Comparison of ENCODE assay signal across 13 mouse cellular contexts in the genomic region with DNA sequence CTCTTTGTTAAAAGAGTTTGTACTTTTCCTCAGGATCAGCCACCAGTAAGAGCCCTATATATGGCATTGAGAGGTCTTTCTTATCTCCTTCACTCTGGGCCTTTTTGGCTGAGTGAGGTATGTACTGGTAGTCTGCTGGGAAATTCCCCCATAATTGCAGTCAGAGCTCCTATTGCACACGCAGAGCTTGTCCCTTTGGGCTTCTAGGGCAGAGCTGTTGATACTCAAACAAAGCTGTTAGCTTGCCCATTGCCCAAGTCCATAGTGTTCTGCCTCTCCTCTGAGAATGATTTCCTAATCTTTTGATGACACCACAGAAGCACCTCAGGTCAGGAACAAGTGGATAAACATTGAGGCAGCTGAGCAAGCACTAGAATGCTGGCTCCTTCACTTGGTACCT. TPM values are rescaled to one million over a fixed set of nuclear protein-coding genes. Genes with fewer than 3 reads are reported as not detected.
DNase-seq lines count a peak whose midpoint lies in the region; ATAC-seq and TF ChIP-seq lines count a peak whose summit lies in the region.
"Had no signal": no experiment of that assay in that cellular context is flagged by ENCODE, and none has a peak within 500 bp of the region (broad histone marks: within the 10 kb centered on the region; RNA-seq: fewer than 3 reads in every experiment).

No protein-coding gene starts in this region.

- no peaks in the 10 kb centered on the region for H3K27me3 ChIP-seq in heart, embryonic 10.5 days (ENCODE audit: insufficient read depth, poor library complexity, severe bottlenecking)
- no peaks in the 10 kb centered on the region for H3K27me3 ChIP-seq in intestine, embryonic 14.5 days (replicated peaks; ENCODE audit: control insufficient read depth, insufficient read depth, low read length)
- H3K27me3 ChIP-seq in liver, embryonic 16.5 days (ENCODE audit: control insufficient read depth, insufficient read depth, low read depth, low read length), result no peaks in the 10 kb centered on the region
- no peaks in the 10 kb centered on the region for H3K27me3 ChIP-seq in cerebellum, adult 2 months (ENCODE audit: control insufficient read depth, insufficient read depth, low read length)

- no peak overlapping the region for H3K4me3 ChIP-seq in heart, embryonic 10.5 days
- H3K4me3 ChIP-seq in intestine, embryonic 14.5 days (ENCODE audit: low read depth, low read length), result no peak overlapping the region
- no peak overlapping the region for H3K4me3 ChIP-seq in liver, embryonic 16.5 days (ENCODE audit: low read depth, low read length)
- no peak overlapping the region for H3K4me3 ChIP-seq in cerebellum, adult 2 months (replicated peaks; ENCODE audit: insufficient read depth, low read depth, low read length)
- H3K4me3 ChIP-seq: erythroblast, embryonic 14.5 days had no signal

- TF ChIP-seq POLR2A in cerebellum, adult 2 months (IDR thresholded peaks at IDR 0.05; ENCODE audit: borderline replicate concordance, insufficient read depth, low read length), result no peak

- no peak for DNase-seq in heart, embryonic 10.5 days (ENCODE audit: low spot score)
- no peak for DNase-seq in heart, adult 9 months (ENCODE audit: low spot score in 2 of 2)
- DNase-seq in kidney, adult 9 months, result peak; percentile 81
- DNase-seq in kidney, adult 18-20 months, result no peak
- no peak for DNase-seq in intestine, embryonic 14.5 days (ENCODE audit: low spot score)
- DNase-seq in cerebellum, adult 2 months, result no peak
- no peak for DNase-seq in cerebellum, postnatal 36 days
- DNase-seq: adrenal gland, postnatal 36 days; thymus, postnatal 25 days had no signal

- peaks cover 70% of the 10 kb centered on the region for H3K4me1 ChIP-seq in heart, embryonic 10.5 days
- H3K4me1 ChIP-seq in intestine, embryonic 14.5 days (replicated peaks; ENCODE audit: control insufficient read depth, insufficient read depth, low read length), result peaks cover 55% of the 10 kb centered on the region
- H3K4me1 ChIP-seq in liver, embryonic 16.5 days (ENCODE audit: control insufficient read depth, low read depth, low read length), result no peaks in the 10 kb centered on the region; the same call in none of the 2 replicates
- H3K4me1 ChIP-seq in cerebellum, adult 2 months (ENCODE audit: control insufficient read depth, insufficient read depth, low read length), result no peaks in the 10 kb centered on the region; the same call in 1 of the 2 replicates

- no peak for ATAC-seq in intestine, embryonic 14.5 days (replicated peaks; ENCODE audit: low FRiP score, low TSS enrichment, low read depth)
- ATAC-seq in liver, embryonic 16.5 days (ENCODE audit: low read depth), result peak; percentile 87

- H3K9ac ChIP-seq in intestine, embryonic 14.5 days (ENCODE audit: low read length), result no peak overlapping the region
- H3K9ac ChIP-seq in liver, embryonic 16.5 days (ENCODE audit: low read depth, low read length), result no peak overlapping the region

- no peaks in the 10 kb centered on the region for H3K9me3 ChIP-seq in heart, embryonic 10.5 days
- no peaks in the 10 kb centered on the region for H3K9me3 ChIP-seq in intestine, embryonic 14.5 days (ENCODE audit: control insufficient read depth, low read length)
- H3K9me3 ChIP-seq in liver, embryonic 16.5 days (replicated peaks; ENCODE audit: control insufficient read depth, low read length), result no peaks in the 10 kb centered on the region

- no peak for TF ChIP-seq CTCF in cerebellum, adult 2 months (IDR thresholded peaks at IDR 0.05; ENCODE audit: borderline replicate concordance, insufficient read depth, low read depth, low read length)

- H3K4me2 ChIP-seq in intestine, embryonic 14.5 days (ENCODE audit: low read length), result no peak overlapping the region
- H3K4me2 ChIP-seq in liver, embryonic 16.5 days (ENCODE audit: low read depth, low read length), result no peak overlapping the region

- H3K27ac ChIP-seq in heart, embryonic 10.5 days, result peak overlapping the region; percentile 69
- 0 out of 2 replicates have a peak overlapping the region, but pooled peaks have one; percentile 6 for H3K27ac ChIP-seq in intestine, embryonic 14.5 days (ENCODE audit: low read depth)
- H3K27ac ChIP-seq in liver, embryonic 16.5 days (ENCODE audit: low read length), result peak overlapping the region; percentile 78
- no peak overlapping the region for H3K27ac ChIP-seq in cerebellum, adult 2 months (ENCODE audit: insufficient read depth, low read length)
- H3K27ac ChIP-seq: kidney, postnatal 0 days; macrophage had no signal

- no peaks in the 10 kb centered on the region for H3K36me3 ChIP-seq in heart, embryonic 10.5 days
- H3K36me3 ChIP-seq in intestine, embryonic 14.5 days (ENCODE audit: control insufficient read depth, insufficient read depth, low read length), result peaks cover 4% of the 10 kb centered on the region; the same call in 1 of the 2 replicates
- no peaks in the 10 kb centered on the region for H3K36me3 ChIP-seq in liver, embryonic 16.5 days (ENCODE audit: control insufficient read depth, insufficient read depth)

- 23% methylated on average over 1 of the region's 1 CpGs for WGBS in heart, embryonic 10.5 days
- 71% methylated on average over 1 of the region's 1 CpGs for WGBS in intestine, embryonic 14.5 days
- WGBS in liver, embryonic 16.5 days (ENCODE audit: insufficient replicate concordance), result 50% methylated on average over 1 of the region's 1 CpGs
- 94% methylated on average over 1 of the region's 1 CpGs for WGBS in cerebellum, adult 2 months

RNA-seq across cellular contexts. Expression of a gene that starts 32.7 kb away (rescaled TPM):
- 24.1 and 29.8 TPM in 2 replicates for polyA plus RNA-seq in heart, embryonic 10.5 days (2016; fragmentation: Nextera tagmentation; extraction: Ambion mirVana)
- polyA plus RNA-seq in intestine, embryonic 14.5 days (2014; fragmentation: Nextera tagmentation; extraction: Ambion mirVana), result 54.7 and 58.7 TPM in 2 replicates
- 18.1 and 18.6 TPM in 2 replicates for polyA plus RNA-seq in liver, embryonic 16.5 days (2015; fragmentation: Nextera tagmentation; extraction: Ambion mirVana)
- polyA plus RNA-seq in cerebellum, adult 2 months (2012; rRNA removed), result 10.8 and 12.0 TPM in 2 replicates
